Mouse (Mus musculus) forebrain, embryonic 14.5 days (tissue): ENCODE measurements at regions not wholly inside any gene's neighbourhood (a gene's known extent, or its start where the extent isn't known, plus 50 kb on each side); places are given as distances from the start of the nearest gene placed in this dataset.

Experiments used
- ATAC-seq: fragments of 200-750 bp; cut with Nextera tagmentation; 2 replicates; pipeline ENCODE4 v1.8.0; 2017; ENCODE audit warnings: mild to moderate bottlenecking, moderate library complexity
- DNase-seq: peaks from one replicate; pipeline ENCODE4 v3.0.0-alpha.2; 2015; ENCODE audit warnings: low spot score
- H3K27ac ChIP-seq: fragments of 300-500 bp; sonication (generic); 2 replicates; pipeline ENCODE4 v1.5.1; 2014; ENCODE audit warnings: low read depth, mild to moderate bottlenecking, control low read depth, low read length, moderate library complexity
- H3K27me3 ChIP-seq: fragments of 300-500 bp; sonication (generic); replicated peaks from 2 replicates; pipeline ENCODE4 v1.6.1; 2014; ENCODE audit warnings: low read length, control low read depth, mixed read lengths; ENCODE audit not compliant: control insufficient read depth, insufficient read depth
- H3K36me3 ChIP-seq: fragments of 300-500 bp; sonication (generic); 2 replicates; pipeline ENCODE4 v1.6.1; 2014; ENCODE audit warnings: low read length, control low read depth; ENCODE audit not compliant: control insufficient read depth, insufficient read depth
- H3K4me1 ChIP-seq: fragments of 300-500 bp; sonication (generic); 2 replicates; pipeline ENCODE4 v1.6.1; 2014; ENCODE audit warnings: antibody characterized with exemption, low read length, control low read depth; ENCODE audit not compliant: control insufficient read depth, insufficient read depth
- H3K4me2 ChIP-seq: fragments of 300-500 bp; sonication (generic); 2 replicates; pipeline ENCODE4 v1.6.1; 2014; ENCODE audit warnings: mild to moderate bottlenecking, control low read depth, low read length
- H3K4me3 ChIP-seq: fragments of 300-500 bp; sonication (generic); 2 replicates; pipeline ENCODE4 v1.5.1; 2014; ENCODE audit warnings: low read depth, low read length, control low read depth
- H3K9ac ChIP-seq: fragments of 300-500 bp; sonication (generic); 2 replicates; pipeline ENCODE4 v1.6.1; 2014; ENCODE audit warnings: mild to moderate bottlenecking, low read length, control low read depth, moderate library complexity
- H3K9me3 ChIP-seq: fragments of 300-500 bp; sonication (generic); replicated peaks from 2 replicates; pipeline ENCODE4 v1.6.1; 2016; ENCODE audit warnings: low read length, control low read depth, mixed read lengths; ENCODE audit not compliant: control insufficient read depth
- WGBS: fragments of 180-500 bp; shearing (Covaris S2); extraction: QIAGEN DNeasy Blood & Tissue Kit; methylation state at CpG from one replicate; pipeline ENCODE4 v1.1.7; 2014; 5-methylcytosine and 5-hydroxymethylcytosine counted together

DNA sequence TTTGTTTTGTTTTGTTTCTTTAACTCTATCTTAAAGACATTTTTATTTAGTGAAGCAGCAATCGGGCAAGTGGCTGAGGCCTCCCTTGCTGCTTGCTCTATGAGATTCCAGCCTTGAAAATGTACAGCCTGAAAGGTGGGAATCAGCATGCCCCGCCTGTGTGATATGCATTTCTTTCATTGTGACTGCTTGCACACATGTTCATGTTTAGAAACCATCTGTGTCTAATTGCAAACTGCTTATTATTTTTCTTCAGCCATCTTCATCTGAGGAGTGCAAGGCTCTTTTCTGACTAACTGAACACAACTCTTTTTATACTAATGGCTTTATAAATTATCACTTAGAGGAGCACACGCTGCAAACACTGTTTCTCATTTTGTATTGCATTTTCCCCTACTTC is 449.0 kb upstream of the Sptlc3 start:
- DNase-seq (peak; percentile 25), ATAC-seq (peak; percentile 50; the same call in 1 of the 2 replicates)
- no peaks in the 10 kb centered on the region for H3K27me3 ChIP-seq
- H3K36me3 ChIP-seq: no peaks in the 10 kb centered on the region
- no peaks in the 10 kb centered on the region for H3K9me3 ChIP-seq
- H3K27ac ChIP-seq: no peak overlapping the region
- H3K4me2 ChIP-seq: no peak overlapping the region
- WGBS: 72% methylated on average over 3 of the region's 3 CpGs
- H3K9ac ChIP-seq: no peak overlapping the region
- H3K4me1 ChIP-seq: no peaks in the 10 kb centered on the region
- H3K4me3 ChIP-seq: no peak overlapping the region

- no peak overlapping the region for H3K4me2 ChIP-seq
- no peaks in the 10 kb centered on the region for H3K27me3 ChIP-seq
- H3K9ac ChIP-seq: no peak overlapping the region
- no peaks in the 10 kb centered on the region for H3K36me3 ChIP-seq
- no peak for DNase-seq
- no peaks in the 10 kb centered on the region for H3K9me3 ChIP-seq
- ATAC-seq: no peak
- H3K4me1 ChIP-seq: no peaks in the 10 kb centered on the region
- 77% methylated on average over 2 of the region's 2 CpGs for WGBS
- no peak overlapping the region for H3K27ac ChIP-seq
- H3K4me3 ChIP-seq: no peak overlapping the region
Observed at GRCm38 (mm10) chr2:139055249-139055648, 438.5 kb upstream of the Sptlc3 start.

DNA sequence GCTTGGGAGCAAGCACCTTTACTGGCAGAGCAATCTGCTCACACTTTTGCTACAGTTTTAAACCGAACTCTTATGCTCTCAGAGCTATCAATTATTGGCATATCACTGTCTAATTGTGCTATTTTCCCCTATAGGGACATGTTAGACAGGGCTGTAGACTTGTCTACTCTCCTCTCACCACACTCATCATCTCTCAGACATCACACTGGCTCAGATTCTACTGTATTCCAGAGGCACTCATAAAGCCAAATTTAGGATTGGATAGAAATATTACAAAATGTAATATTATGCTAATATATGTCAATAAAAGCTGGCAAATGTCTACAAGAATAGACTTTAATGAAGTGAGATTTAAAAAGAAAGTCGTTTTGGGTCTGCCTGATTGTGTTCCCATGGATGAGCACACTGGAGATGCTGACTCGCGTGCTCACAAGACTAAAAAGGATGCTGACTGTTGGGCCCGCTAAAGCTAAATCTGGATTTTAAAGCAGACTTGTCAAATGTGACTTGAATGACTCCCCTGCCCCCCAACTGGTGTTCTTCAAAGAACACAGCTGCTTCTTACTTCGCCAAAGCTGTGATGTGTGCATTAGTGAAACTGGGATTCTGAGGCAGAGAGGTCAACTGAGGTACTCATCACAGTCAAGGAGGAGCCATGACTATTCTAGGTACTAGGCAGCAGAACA is 424.3 kb upstream of the Sptlc3 start:
- 81% methylated on average over 6 of the region's 6 CpGs for WGBS
- Histone ChIP-seq H3K27me3 (no peaks in the 10 kb centered on the region), H3K4me1 (no peaks in the 10 kb centered on the region), H3K27ac (no peak overlapping the region), H3K36me3 (no peaks in the 10 kb centered on the region), H3K9ac (no peak overlapping the region), H3K4me2 (no peak overlapping the region), H3K9me3 (no peaks in the 10 kb centered on the region), H3K4me3 (no peak overlapping the region)
- DNase-seq (no peak), ATAC-seq (no peak)

DNA sequence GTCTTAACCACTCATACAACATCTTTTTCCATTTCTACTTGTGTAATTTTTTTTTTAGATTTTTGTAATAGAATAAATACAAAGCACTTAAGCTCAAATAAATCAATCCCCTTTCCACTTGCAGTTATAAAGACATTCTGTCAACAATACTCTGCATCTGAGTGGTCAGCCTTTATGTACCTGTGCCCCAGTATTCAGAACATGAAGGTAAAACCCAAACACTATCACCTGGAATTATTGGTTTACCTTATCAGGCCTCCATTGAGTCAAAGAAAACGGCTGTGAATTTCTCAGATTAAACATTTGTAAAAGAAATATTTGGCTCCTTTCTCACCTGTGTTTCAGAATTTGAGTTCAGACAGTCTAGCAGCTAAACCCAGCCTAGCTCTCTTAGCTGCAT is 422.0 kb upstream of the Sptlc3 start:
- ATAC-seq (no peak), DNase-seq (no peak)
- Histone ChIP-seq H3K4me1 (no peaks in the 10 kb centered on the region), H3K36me3 (no peaks in the 10 kb centered on the region), H3K9ac (no peak overlapping the region), H3K9me3 (no peaks in the 10 kb centered on the region), H3K27ac (no peak overlapping the region), H3K4me3 (no peak overlapping the region), H3K4me2 (no peak overlapping the region), H3K27me3 (no peaks in the 10 kb centered on the region)
- WGBS: 85% methylated on average over 1 of the region's 1 CpGs

GRCm38 (mm10) chr2:139093487-139094066 is 400.1 kb upstream of the Sptlc3 start:
- no peaks in the 10 kb centered on the region for H3K27me3 ChIP-seq
- no peaks in the 10 kb centered on the region for H3K4me1 ChIP-seq
- no peak overlapping the region for H3K9ac ChIP-seq
- H3K36me3 ChIP-seq: no peaks in the 10 kb centered on the region
- H3K9me3 ChIP-seq: no peaks in the 10 kb centered on the region
- 51% methylated on average over 6 of the region's 6 CpGs for WGBS
- DNase-seq: no peak
- no peak overlapping the region for H3K4me2 ChIP-seq
- H3K27ac ChIP-seq: no peak overlapping the region
- ATAC-seq: no peak
- H3K4me3 ChIP-seq: no peak overlapping the region

DNA sequence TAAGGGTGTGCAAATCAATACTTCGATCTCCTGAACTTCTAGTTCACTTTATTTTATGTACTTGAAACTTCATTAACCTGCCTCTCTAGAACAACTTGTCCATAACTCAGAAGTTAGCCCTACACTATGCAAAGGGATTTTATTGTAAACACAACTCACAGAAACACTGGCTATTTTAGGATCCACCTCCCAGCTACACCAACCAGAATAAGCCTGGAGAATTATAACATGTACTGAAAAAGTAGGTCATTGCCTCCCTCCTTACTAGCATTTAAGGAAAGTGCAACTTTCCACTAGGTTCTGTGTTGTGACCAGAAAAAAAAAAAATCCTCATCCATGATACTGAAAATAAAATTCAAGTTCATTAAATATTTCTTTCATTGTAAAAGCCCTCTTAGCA is 382.0 kb upstream of the Sptlc3 start:
- Histone ChIP-seq H3K9ac (no peak overlapping the region), H3K4me1 (no peaks in the 10 kb centered on the region), H3K27ac (no peak overlapping the region), H3K36me3 (no peaks in the 10 kb centered on the region), H3K27me3 (no peaks in the 10 kb centered on the region), H3K4me2 (no peak overlapping the region), H3K4me3 (no peak overlapping the region), H3K9me3 (no peaks in the 10 kb centered on the region)
- ATAC-seq (no peak), DNase-seq (no peak)
- 83% methylated on average over 1 of the region's 1 CpGs for WGBS

GRCm38 (mm10) chr2:139114523-139114922 is 379.2 kb upstream of the Sptlc3 start:
- no peaks in the 10 kb centered on the region for H3K27me3 ChIP-seq
- no peak for ATAC-seq
- H3K9me3 ChIP-seq: no peaks in the 10 kb centered on the region
- 54% methylated on average over 4 of the region's 4 CpGs for WGBS
- DNase-seq: peak; percentile 2
- H3K9ac ChIP-seq: no peak overlapping the region
- H3K4me1 ChIP-seq: no peaks in the 10 kb centered on the region
- H3K27ac ChIP-seq: no peak overlapping the region
- no peaks in the 10 kb centered on the region for H3K36me3 ChIP-seq
- no peak overlapping the region for H3K4me3 ChIP-seq
- H3K4me2 ChIP-seq: no peak overlapping the region

- 98% methylated on average over 1 of the region's 1 CpGs for WGBS
- ATAC-seq (no peak), DNase-seq (no peak)
- no peaks in the 10 kb centered on the region for H3K27me3 ChIP-seq
- H3K4me3 ChIP-seq: no peak overlapping the region
- H3K4me1 ChIP-seq: no peaks in the 10 kb centered on the region
- H3K9me3 ChIP-seq: no peaks in the 10 kb centered on the region
- H3K36me3 ChIP-seq: no peaks in the 10 kb centered on the region
- H3K4me2 ChIP-seq: no peak overlapping the region
- no peak overlapping the region for H3K27ac ChIP-seq
- H3K9ac ChIP-seq: no peak overlapping the region
Observed at GRCm38 (mm10) chr2:139120905-139121304, 372.8 kb upstream of the Sptlc3 start.

DNA sequence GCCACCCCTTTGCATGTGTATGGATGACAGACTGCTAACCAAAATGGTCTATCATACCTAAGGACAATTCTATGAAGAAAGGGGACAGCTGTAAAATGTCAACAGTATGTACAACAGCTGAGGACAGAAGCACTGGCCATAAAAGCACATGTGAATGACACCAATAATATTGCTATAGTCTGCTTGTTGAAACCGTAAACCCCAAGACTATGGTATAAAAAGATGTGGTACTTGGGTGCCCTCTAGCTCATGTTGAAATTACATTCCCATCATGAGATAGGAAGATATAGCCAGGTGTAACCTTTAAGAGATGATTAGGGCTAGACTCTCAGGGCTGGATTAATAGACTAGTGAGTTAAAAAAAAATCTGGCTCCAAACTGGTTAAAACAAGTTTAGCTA is 361.6 kb upstream of the Sptlc3 start:
- H3K27me3 ChIP-seq: no peaks in the 10 kb centered on the region
- H3K9me3 ChIP-seq: no peaks in the 10 kb centered on the region
- peak; percentile 35 for DNase-seq
- no peak overlapping the region for H3K9ac ChIP-seq
- H3K4me1 ChIP-seq: no peaks in the 10 kb centered on the region
- WGBS: 65% methylated on average over 1 of the region's 1 CpGs
- ATAC-seq: no peak
- no peak overlapping the region for H3K4me3 ChIP-seq
- H3K36me3 ChIP-seq: no peaks in the 10 kb centered on the region
- no peak overlapping the region for H3K4me2 ChIP-seq
- H3K27ac ChIP-seq: no peak overlapping the region
